Mouse (Mus musculus): ENCODE data around the gene Pard3b.

GRCm38 (mm10) chr1:61904036-61904435 lies 265.4 kb downstream of the Pard3b start:
- TF ChIP-seq POLR2A (IDR thresholded peaks at IDR 0.05; ENCODE audit: insufficient read depth, low read length) (no peak), CTCF (IDR thresholded peaks at IDR 0.05; ENCODE audit: low read depth, low read length) (no peak), EP300 (IDR thresholded peaks at IDR 0.05; ENCODE audit: insufficient read depth, low read depth, low read length) (no peak)

All from ES-Bruce4 (cell line).